30 mouse cellular contexts compared by ENCODE assay signal in the genomic region with DNA sequence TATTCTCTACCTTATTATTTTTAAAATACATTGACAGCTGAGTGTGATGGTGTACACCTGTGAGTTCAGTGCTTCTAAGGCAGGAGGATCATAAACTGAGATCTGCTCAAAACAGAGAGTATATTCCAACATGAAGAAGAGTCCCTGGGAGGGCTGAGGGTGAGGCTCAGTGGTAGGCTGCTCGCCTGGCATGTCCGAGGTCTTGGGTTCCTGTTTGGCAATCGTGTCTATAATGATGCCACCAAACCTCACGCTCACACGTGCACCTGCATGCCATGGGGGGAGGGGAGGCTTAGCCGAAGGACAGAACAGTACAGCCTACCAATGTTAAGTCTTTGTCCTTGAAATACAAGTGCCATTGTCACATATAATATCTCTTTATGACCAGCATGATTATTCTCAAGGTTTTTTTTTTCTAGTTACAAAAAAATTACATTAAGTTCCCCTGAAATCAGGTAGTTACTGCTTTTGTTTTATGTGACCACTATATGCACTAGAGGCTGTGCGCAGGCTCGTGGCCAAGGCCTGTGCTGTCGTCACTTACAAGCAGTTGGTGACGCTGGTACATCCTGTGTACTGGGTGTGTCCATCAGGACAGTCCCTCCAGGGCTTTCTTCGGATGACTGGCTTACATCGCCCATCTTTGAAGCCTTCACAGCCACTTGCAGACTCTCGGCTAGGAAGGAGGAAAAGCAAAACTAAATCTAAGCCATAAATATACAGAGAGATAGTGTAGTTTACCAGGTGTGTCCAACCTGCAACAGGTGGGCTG.
A peak's percentile ranks its signal among the peaks of the same experiment; 100 is the strongest.
DNase-seq lines count a peak whose midpoint lies in the region; ATAC-seq lines count a peak whose summit lies in the region.
"Had no signal": no experiment of that assay in that cellular context is flagged by ENCODE, and none has a peak within 500 bp of the region (broad histone marks: within the 10 kb centered on the region; RNA-seq: fewer than 3 reads in every experiment).

No protein-coding gene starts in this region.

- peak overlapping the region; percentile 40; the same call in 1 of the 2 replicates for H3K27ac ChIP-seq in embryonic facial prominence, embryonic 14.5 days (replicated peaks; ENCODE audit: low read depth, low read length)
- H3K27ac ChIP-seq in limb, embryonic 15.5 days = 0 out of 2 replicates have a peak overlapping the region, but pooled peaks have one; percentile 17
- no peak overlapping the region for H3K27ac ChIP-seq in neural tube, embryonic 15.5 days (replicated peaks)
- H3K27ac ChIP-seq: gastrocnemius, adult 2 months; hindbrain, embryonic 12.5 days; kidney, postnatal 0 days; stomach, postnatal 0 days had no signal

- H3K36me3 ChIP-seq in embryonic facial prominence, embryonic 14.5 days (ENCODE audit: control insufficient read depth, insufficient read depth, low read length) = no peaks in the 10 kb centered on the region; the same call in 1 of the 2 replicates
- H3K36me3 ChIP-seq in limb, embryonic 15.5 days = peaks cover 6% of the 10 kb centered on the region; the same call in 1 of the 2 replicates
- H3K36me3 ChIP-seq in neural tube, embryonic 15.5 days = no peaks in the 10 kb centered on the region; the same call in 1 of the 2 replicates
- H3K36me3 ChIP-seq: G1E had no signal

- peak; percentile 15 to 26 for DNase-seq in spleen, postnatal 36 days (ENCODE audit: low spot score in 2 of 2)
- DNase-seq in spleen, adult 18-20 months = no peak
- DNase-seq in B cell, adult 2 months = peak; percentile 36 to 49
- no peak for DNase-seq in embryonic facial prominence, embryonic 14.5 days (ENCODE audit: low spot score)
- no peak for DNase-seq in adrenal gland, adult 18-20 months (ENCODE audit: low spot score in 2 of 2)
- no peak for DNase-seq in frontal cortex, postnatal 36 days (ENCODE audit: low spot score in 2 of 2)
- DNase-seq: adrenal gland, postnatal 14 days; cerebellum, adult 11-12 months; cerebellum, postnatal 10 days; gastrocnemius, adult 2 months; gastrocnemius, postnatal 36 days; heart, postnatal 36 days; kidney, adult 8-10 months; kidney, postnatal 4 days; left cerebral cortex, postnatal 4 days; lung, postnatal 36 days; midbrain, embryonic 14.5 days; retina, postnatal 1 day; right cerebral cortex, postnatal 14 days; thymus, adult 18-20 months had no signal

- WGBS in embryonic facial prominence, embryonic 14.5 days = 76% methylated on average over 13 of the region's 13 CpGs
- WGBS in limb, embryonic 15.5 days = 65% methylated on average over 13 of the region's 13 CpGs
- 90% methylated on average over 13 of the region's 13 CpGs for WGBS in neural tube, embryonic 15.5 days

- no peak overlapping the region for H3K9ac ChIP-seq in embryonic facial prominence, embryonic 14.5 days (ENCODE audit: low read depth, low read length)
- no peak overlapping the region for H3K9ac ChIP-seq in limb, embryonic 15.5 days
- H3K9ac ChIP-seq in neural tube, embryonic 15.5 days (replicated peaks) = no peak overlapping the region
- H3K9ac ChIP-seq: hindbrain, embryonic 12.5 days had no signal

- ATAC-seq in embryonic facial prominence, embryonic 14.5 days (ENCODE audit: low read depth) = no peak
- ATAC-seq in limb, embryonic 15.5 days (ENCODE audit: insufficient number of reproducible peaks, low FRiP score, low TSS enrichment, low read depth) = no peak
- no peak for ATAC-seq in neural tube, embryonic 15.5 days (ENCODE audit: low FRiP score)
- ATAC-seq: forebrain, embryonic 14.5 days; intestine, embryonic 16.5 days had no signal

- H3K4me3 ChIP-seq in embryonic facial prominence, embryonic 14.5 days (ENCODE audit: low read depth, low read length) = no peak overlapping the region
- no peak overlapping the region for H3K4me3 ChIP-seq in limb, embryonic 15.5 days
- H3K4me3 ChIP-seq in neural tube, embryonic 15.5 days (replicated peaks) = no peak overlapping the region
- H3K4me3 ChIP-seq: gastrocnemius, adult 2 months; hindbrain, embryonic 12.5 days had no signal

- H3K4me2 ChIP-seq in embryonic facial prominence, embryonic 14.5 days (ENCODE audit: low read depth, low read length) = no peak overlapping the region
- H3K4me2 ChIP-seq in limb, embryonic 15.5 days = no peak overlapping the region
- H3K4me2 ChIP-seq in neural tube, embryonic 15.5 days = no peak overlapping the region
- H3K4me2 ChIP-seq: heart, embryonic 11.5 days; hindbrain, embryonic 12.5 days; liver, embryonic 11.5 days had no signal

- H3K27me3 ChIP-seq in embryonic facial prominence, embryonic 14.5 days (replicated peaks; ENCODE audit: control insufficient read depth, insufficient read depth, low read length) = no peaks in the 10 kb centered on the region
- H3K27me3 ChIP-seq in limb, embryonic 15.5 days = no peaks in the 10 kb centered on the region
- no peaks in the 10 kb centered on the region for H3K27me3 ChIP-seq in neural tube, embryonic 15.5 days (replicated peaks)
- H3K27me3 ChIP-seq: hindbrain, embryonic 12.5 days had no signal

- peaks cover 16% of the 10 kb centered on the region for H3K4me1 ChIP-seq in embryonic facial prominence, embryonic 14.5 days (ENCODE audit: control insufficient read depth, insufficient read depth, low read length)
- peaks cover 34% of the 10 kb centered on the region for H3K4me1 ChIP-seq in limb, embryonic 15.5 days
- peaks cover 9% of the 10 kb centered on the region for H3K4me1 ChIP-seq in neural tube, embryonic 15.5 days

- no peaks in the 10 kb centered on the region for H3K9me3 ChIP-seq in embryonic facial prominence, embryonic 14.5 days (ENCODE audit: control insufficient read depth, low read length)
- H3K9me3 ChIP-seq in limb, embryonic 15.5 days = no peaks in the 10 kb centered on the region
- no peaks in the 10 kb centered on the region for H3K9me3 ChIP-seq in neural tube, embryonic 15.5 days (replicated peaks)
- H3K9me3 ChIP-seq: G1E; hindbrain, embryonic 12.5 days had no signal

Comparison
In these comparisons a context has a peak if more than half of its experiments do, and no peak if none do; other contexts are left out.
1. DNase-seq: peak in spleen, postnatal 36 days (2 of 2) and B cell, adult 2 months (2 of 2); none in spleen, adult 18-20 months (0 of 2), embryonic facial prominence, embryonic 14.5 days (single experiment), adrenal gland, adult 18-20 months (0 of 2) and frontal cortex, postnatal 36 days (0 of 2).